Mouse (Mus musculus): ENCODE data around the gene Alppl2. TPM values are rescaled to one million over a fixed set of nuclear protein-coding genes. Genes with fewer than 3 reads are reported as not detected.
A peak's percentile ranks its signal among the peaks of the same experiment; 100 is the strongest.

Gene Alppl2
- total RNA-seq (2015) (not detected in 2 replicates), total RNA-seq (2017) (not detected in 2 replicates)

DNA sequence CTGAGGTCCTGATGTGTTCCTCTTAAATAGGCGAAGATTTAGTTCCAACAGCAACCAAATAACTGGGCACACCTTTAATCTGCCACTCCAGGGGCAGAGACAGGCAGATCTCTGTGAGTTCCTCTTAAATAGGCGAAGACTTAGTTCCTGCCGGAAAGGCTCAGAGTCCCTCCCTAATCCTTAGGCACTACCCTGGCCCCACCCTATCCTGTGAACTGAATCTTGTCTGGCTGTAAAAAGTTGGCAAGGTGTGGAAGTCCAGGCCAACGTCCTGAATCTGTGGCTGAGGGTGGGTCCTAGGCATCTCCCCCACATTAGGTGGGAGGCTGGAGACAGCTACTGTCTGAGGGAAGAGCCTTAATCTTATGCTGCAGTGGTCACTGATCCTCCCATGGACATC lies at the start of gene Alppl2:
TSS of gene Alppl2 (minus strand) at position 101 of the 400 bp plus-strand sequence.
- no peak for ATAC-seq (replicated peaks; ENCODE audit: poor library complexity)

DNA sequence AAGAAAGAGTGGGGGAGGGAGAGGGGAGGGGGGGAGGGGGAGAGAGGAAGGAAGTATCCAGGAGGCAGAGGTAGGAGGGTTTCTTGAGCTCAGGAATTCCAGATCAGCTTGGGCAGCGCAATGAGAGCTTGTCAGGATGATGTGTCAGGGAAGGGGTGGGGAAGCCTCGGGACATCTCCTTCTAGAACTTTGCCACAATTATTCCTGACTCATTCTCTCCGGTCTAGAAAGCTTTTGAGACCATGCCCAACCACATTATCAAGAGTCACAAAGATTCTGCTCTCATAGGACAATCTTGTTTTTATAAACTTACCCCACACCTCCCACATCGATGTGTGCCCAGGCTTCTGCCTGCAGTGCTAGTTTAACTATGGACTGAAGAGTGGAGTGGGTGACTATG lies 42.1 kb upstream of the Alppl2 start:
- ATAC-seq (replicated peaks; ENCODE audit: poor library complexity), result no peak

DNA sequence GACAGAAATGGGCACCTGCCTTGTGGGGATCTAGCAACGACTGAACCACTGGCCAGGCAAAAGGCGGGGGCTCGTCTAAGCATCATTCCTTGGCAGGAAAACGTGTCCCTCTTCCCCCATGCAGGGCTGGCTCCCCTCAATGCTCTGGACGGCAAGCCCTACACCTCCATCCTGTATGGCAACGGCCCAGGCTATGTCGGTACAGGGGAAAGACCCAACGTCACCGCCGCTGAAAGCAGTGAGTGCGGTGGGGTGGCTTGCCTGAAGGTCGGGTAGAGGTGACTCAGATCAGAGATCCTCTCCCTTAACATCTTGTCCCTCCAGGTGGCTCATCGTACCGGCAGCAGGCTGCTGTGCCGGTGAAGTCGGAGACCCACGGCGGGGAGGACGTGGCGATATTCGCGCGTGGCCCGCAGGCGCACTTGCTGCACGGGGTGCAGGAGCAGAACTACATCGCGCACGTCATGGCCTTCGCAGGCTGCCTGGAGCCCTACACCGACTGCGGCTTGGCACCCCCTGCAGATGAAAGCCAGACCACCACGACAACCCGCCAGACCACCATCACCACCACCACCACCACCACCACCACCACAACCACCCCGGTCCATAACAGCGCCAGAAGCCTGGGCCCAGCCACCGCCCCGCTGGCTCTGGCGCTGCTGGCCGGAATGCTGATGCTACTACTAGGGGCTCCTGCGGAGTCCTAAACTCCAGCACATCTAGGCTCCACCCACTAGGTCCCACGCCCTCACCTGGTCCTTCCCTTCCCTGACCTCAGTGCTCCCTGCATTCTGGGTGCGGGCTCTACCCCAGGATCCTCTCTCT lies 37.7 kb upstream of the Alppl2 start:
- no peak for ATAC-seq (replicated peaks; ENCODE audit: poor library complexity)

- ATAC-seq (replicated peaks; ENCODE audit: poor library complexity), result no peak
Observed at GRCm38 (mm10) chr1:87124673-87125072, 34.9 kb upstream of the Alppl2 start, which contains the start of gene Akp3. Gene Akp3 (plus strand): TSS chr1:87124973.

GRCm38 (mm10) chr1:87114784-87115183 lies 25.1 kb upstream of the Alppl2 start:
- no peak for ATAC-seq (replicated peaks; ENCODE audit: poor library complexity)

GRCm38 (mm10) chr1:87111719-87112354 lies 22.1 kb upstream of the Alppl2 start:
- peak; percentile 66 for ATAC-seq (replicated peaks; ENCODE audit: poor library complexity)

- no peak for ATAC-seq (replicated peaks; ENCODE audit: poor library complexity)
Observed at GRCm38 (mm10) chr1:87108564-87108963, 18.8 kb upstream of the Alppl2 start.

- ATAC-seq (replicated peaks; ENCODE audit: poor library complexity), result no peak
Observed at GRCm38 (mm10) chr1:87106536-87106935, 16.8 kb upstream of the Alppl2 start.

DNA sequence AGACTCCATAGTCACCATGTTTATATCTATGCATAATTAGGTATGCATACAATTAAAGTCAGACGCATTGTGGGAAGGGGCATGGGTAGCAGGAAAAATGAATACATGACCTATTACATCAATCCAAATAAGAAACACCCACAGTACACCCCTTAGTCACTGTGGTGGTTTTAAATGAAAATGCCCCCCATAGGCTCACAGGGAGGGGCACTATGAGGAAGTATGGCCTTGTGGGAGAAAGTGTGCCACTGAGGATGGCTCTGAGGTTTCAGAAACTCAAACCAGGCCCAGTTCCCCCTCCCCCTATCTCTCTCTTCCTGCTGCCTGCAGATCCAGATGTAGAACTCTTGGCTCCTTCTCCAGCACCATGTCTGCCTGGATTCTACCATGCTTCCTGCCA lies 14.2 kb upstream of the Alppl2 start:
- peak; percentile 58 for ATAC-seq (replicated peaks; ENCODE audit: poor library complexity)

DNA sequence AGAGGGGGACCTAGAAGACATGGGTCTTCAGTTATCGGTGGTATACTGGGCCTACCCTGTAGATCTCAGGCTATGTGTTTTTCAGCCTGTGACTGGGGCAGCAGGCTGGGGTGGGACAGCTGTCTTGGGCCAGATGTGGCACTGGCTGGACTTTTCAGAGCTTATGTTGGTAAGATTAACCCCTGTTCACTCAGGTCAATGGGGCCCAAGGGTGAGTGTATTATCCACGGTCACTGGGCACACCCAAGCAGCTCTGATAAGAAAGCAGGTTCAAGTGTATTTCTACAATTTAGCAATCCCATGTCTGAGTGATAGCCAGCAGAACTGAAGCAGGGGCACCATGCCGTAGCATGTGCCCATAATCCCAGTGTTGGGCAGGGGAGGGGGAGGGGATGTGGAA lies 12.4 kb upstream of the Alppl2 start:
- ATAC-seq (replicated peaks; ENCODE audit: poor library complexity), result no peak

DNA sequence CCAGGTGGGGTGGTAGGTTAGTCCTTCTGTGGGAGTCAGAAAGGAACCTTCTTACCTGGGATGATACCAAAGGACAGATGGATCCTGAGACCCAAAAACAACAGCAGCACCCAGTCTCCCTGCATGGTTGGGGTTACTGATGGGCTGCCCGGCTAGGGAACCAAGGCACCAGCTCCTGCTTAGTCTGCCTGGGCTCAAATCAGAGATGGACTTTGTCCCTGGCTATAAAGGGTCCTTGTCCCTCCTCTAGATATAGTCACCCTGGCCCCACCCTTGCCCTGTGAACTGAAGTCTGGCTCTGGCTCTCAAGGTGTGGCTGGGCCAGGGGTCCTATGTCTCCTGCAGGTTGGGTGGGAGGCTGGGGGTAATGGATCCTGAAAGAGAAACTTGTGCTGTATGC lies 11.7 kb upstream of the Alppl2 start, which contains the start of gene Alpi:
TSS of gene Alpi (minus strand) at position 196 of the 400 bp plus-strand sequence.
- ATAC-seq (replicated peaks; ENCODE audit: poor library complexity), result no peak

GRCm38 (mm10) chr1:87098358-87098975 lies 8.7 kb upstream of the Alppl2 start:
- peak; percentile 89 for ATAC-seq (replicated peaks; ENCODE audit: poor library complexity)

GRCm38 (mm10) chr1:87095642-87096041 lies 5.9 kb upstream of the Alppl2 start:
- no peak for ATAC-seq (replicated peaks; ENCODE audit: poor library complexity)

DNA sequence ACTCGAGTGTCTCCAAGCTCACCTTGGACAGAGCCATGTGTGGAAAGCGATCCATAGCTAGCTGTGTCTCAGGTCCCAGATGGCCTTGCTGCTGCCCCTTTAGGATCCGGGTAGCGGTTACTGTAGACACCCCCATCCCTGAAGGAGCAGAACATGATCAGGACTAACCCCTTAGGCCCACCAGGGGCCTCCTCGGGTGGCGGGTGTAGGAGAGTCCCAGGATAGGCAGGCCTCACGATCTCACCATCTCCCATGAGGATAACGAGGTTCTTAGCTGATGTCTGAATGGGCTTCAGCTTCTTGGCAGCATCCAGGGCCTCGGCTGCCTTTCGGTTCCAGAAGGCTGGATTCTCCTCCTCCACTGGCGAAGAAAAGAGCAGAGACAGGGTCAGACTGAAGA lies 477 bp downstream of the Alppl2 start:
- ATAC-seq (replicated peaks; ENCODE audit: poor library complexity), result no peak

DNA sequence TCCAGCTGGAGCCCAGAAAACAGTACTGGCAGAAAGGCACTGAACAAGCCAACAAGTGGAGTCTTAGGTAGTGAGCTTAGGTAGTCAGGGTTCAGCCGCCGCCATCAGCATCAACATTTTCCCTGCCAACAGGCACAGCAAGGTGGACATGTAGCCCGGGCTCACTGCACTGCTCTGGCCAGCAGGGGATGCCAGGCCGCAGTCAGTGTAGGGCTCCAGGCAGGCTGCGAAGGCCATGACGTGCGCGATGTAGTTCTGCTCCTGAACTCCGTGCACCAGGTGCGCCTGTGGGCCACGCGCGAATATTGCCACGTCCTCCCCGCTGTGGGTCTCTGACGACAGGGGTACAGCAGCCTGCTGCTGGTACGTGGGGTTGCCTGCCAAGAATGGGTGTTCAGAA lies 2.8 kb downstream of the Alppl2 start:
- ATAC-seq (replicated peaks; ENCODE audit: poor library complexity), result 0 out of 2 replicates have a peak, but pooled peaks have one; percentile 29

DNA sequence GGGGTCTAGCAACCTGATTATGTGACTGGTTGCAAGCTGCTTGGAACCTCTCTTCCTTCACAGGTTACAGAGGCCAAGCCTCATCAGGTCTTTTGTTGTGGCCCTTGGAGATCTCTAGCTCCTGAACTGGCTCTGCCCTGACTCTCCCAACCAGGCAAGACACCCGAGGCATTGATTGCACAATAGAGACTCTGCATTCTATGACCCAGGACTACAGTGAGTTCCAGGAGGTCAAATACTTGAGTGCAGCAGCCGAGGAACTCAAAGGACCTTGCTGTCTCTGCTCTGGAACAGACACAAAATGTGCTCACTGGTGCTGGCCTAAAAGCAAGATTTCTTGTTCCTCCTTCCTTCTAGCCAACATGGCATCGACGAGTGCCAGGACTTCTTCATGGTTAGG lies 3.5 kb downstream of the Alppl2 start:
- no peak for ATAC-seq (replicated peaks; ENCODE audit: poor library complexity)

GRCm38 (mm10) chr1:87073776-87074175 lies 16.0 kb downstream of the Alppl2 start:
- ATAC-seq (replicated peaks; ENCODE audit: poor library complexity), result no peak

DNA sequence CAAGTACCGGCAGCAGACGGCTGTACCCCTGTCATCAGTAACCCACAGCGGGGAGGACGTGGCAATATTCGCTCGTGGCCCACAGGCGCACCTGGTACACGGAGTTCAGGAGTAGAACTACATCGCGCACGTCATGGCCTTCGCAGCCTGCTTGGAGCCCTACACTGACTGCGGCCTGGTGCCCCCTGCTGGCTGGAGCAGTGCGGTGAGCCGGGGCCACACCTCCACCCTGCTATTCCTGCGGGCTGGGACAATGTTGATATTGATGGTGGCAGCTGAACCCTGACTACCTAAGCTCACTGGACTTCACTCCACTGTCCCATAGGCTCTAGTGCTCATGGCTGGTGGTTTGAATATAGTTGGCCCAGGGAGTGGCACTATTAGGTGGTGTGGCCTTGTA lies 19.0 kb downstream of the Alppl2 start:
- ATAC-seq (replicated peaks; ENCODE audit: poor library complexity), result peak; percentile 99

DNA sequence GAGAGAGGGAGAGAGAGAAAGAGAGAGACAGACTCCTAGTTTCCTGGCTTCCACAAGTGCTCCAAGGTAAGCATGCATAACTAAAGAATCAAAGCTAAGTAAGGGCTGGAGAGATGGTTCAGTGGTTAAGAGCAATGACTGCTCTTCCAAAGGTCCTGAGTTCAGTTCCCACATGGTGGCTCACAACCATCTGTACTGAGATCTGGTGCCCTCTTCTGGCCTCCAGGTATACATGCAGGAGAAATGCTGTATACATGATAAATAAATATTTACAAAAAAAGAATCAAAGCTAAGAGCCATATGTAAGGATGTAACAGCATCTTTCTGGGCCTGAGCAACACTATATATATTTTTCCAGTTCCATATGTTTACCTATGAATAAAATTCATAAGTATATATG lies 28.8 kb downstream of the Alppl2 start:
- ATAC-seq (replicated peaks; ENCODE audit: poor library complexity), result no peak

GRCm38 (mm10) chr1:87059042-87059665 lies 30.6 kb downstream of the Alppl2 start:
- no peak for ATAC-seq (replicated peaks; ENCODE audit: poor library complexity)

DNA sequence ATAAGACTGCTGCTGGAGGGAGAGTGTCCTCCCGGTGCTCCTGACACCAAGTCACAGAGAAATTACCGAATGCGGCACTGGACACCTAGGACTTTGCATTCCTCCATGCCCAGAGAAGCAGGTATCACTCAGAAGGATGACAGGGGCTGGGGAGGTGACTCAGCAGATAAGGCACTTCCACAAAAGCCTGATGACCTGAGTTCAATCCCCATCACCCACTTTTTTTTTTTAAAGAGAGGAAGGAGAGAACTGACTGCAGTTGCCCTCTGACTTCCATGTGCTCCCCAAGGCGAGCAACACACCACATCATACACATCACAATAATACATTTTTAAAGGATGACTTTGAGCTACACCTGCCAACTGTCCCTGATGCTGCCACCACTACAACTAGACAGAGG lies 32.7 kb downstream of the Alppl2 start:
- ATAC-seq (replicated peaks; ENCODE audit: poor library complexity), result no peak
